Mouse (Mus musculus): ENCODE results near the gene Acsf3. TPM values are rescaled to one million over a fixed set of nuclear protein-coding genes. Genes with fewer than 3 reads are reported as not detected.

Gene Acsf3
- 19.9 and 22.3 TPM in 2 replicates for total RNA-seq (2014; rRNA removed)
- polyA plus RNA-seq (2015; fragmentation: Nextera tagmentation; extraction: Ambion mirVana), result 18.6 and 20.6 TPM in 2 replicates

- DNase-seq (ENCODE audit: low spot score), result peak; percentile 79
- WGBS, result 2% methylated on average over 50 of the region's 50 CpGs
- peak within 1 kb of the TSS; percentile 69 for H3K9ac ChIP-seq (replicated peaks; ENCODE audit: low read length)
- H3K27ac ChIP-seq, result peak within 1 kb of the TSS; percentile 33; the same call in 1 of the 2 replicates
- H3K4me2 ChIP-seq (ENCODE audit: low read depth, low read length), result peak within 1 kb of the TSS; percentile 93
- TF ChIP-seq CTCF (IDR thresholded peaks at IDR 0.05; ENCODE audit: low read depth), result no peak
- peaks cover 7% of the 10 kb centered on the region; the same call in 1 of the 2 replicates for H3K4me1 ChIP-seq (ENCODE audit: insufficient read depth, low read length)
- H3K9me3 ChIP-seq (ENCODE audit: low read length), result no peaks in the 10 kb centered on the region
- H3K4me3 ChIP-seq (ENCODE audit: low read length), result peak within 1 kb of the TSS; percentile 65
- H3K36me3 ChIP-seq (ENCODE audit: insufficient read depth, low read length), result peaks cover 7% of the 10 kb centered on the region
- H3K27me3 ChIP-seq (ENCODE audit: insufficient read depth, low read length), result no peaks in the 10 kb centered on the region
- peak; percentile 72 for ATAC-seq
Measured at GRCm38 (mm10) chr8:122775285-122776155, at the start of gene Acsf3. TSS of gene Acsf3 (plus strand) at chr8:122775486.

DNA sequence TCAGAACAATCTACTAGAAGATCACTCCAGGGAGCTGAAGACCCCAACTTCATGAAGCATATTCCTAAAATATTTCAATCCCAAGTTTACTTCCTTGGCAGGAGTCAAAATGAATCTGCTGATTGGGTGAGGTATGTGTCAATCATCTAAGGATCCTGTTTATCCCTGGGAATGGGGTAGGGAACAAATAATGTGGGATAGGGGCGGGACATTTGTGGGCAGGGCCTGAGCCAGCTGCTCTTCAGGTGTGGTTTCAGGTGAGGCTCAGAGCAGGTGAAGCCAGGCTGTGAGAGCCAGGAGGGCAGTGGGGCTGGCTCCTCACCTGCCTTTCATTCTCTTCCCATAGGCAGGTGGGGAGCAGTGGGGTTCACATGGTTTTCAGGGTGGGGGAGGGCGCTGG lies 48.5 kb upstream of the Acsf3 start:
- H3K4me1 ChIP-seq (ENCODE audit: insufficient read depth, low read length), result no peaks in the 10 kb centered on the region
- 51% methylated on average over 2 of the region's 2 CpGs for WGBS
- H3K4me2 ChIP-seq (ENCODE audit: low read depth, low read length), result no peak overlapping the region
- no peaks in the 10 kb centered on the region for H3K27me3 ChIP-seq (ENCODE audit: insufficient read depth, low read length)
- DNase-seq (ENCODE audit: low spot score) (no peak), ATAC-seq (no peak)
- H3K4me3 ChIP-seq (ENCODE audit: low read length), result no peak overlapping the region
- no peak for TF ChIP-seq CTCF (IDR thresholded peaks at IDR 0.05; ENCODE audit: low read depth)
- H3K36me3 ChIP-seq (ENCODE audit: insufficient read depth, low read length), result no peaks in the 10 kb centered on the region
- H3K9me3 ChIP-seq (ENCODE audit: low read length), result no peaks in the 10 kb centered on the region
- H3K9ac ChIP-seq (replicated peaks; ENCODE audit: low read length), result no peak overlapping the region
- H3K27ac ChIP-seq, result no peak overlapping the region

- Histone ChIP-seq H3K9me3 (ENCODE audit: low read length) (no peaks in the 10 kb centered on the region), H3K27me3 (ENCODE audit: insufficient read depth, low read length) (no peaks in the 10 kb centered on the region), H3K4me2 (ENCODE audit: low read depth, low read length) (no peak overlapping the region), H3K4me3 (ENCODE audit: low read length) (no peak overlapping the region), H3K9ac (replicated peaks; ENCODE audit: low read length) (no peak overlapping the region), H3K36me3 (ENCODE audit: insufficient read depth, low read length) (no peaks in the 10 kb centered on the region), H3K4me1 (ENCODE audit: insufficient read depth, low read length) (no peaks in the 10 kb centered on the region), H3K27ac (no peak overlapping the region)
- WGBS, result 59% methylated on average over 5 of the region's 5 CpGs
- TF ChIP-seq CTCF (IDR thresholded peaks at IDR 0.05; ENCODE audit: low read depth), result no peak
- ATAC-seq (no peak), DNase-seq (ENCODE audit: low spot score) (no peak)
Measured at GRCm38 (mm10) chr8:122727412-122727811, 47.9 kb upstream of the Acsf3 start.

GRCm38 (mm10) chr8:122728630-122729029 lies 46.7 kb upstream of the Acsf3 start:
- H3K27me3 ChIP-seq (ENCODE audit: insufficient read depth, low read length), result no peaks in the 10 kb centered on the region
- no peaks in the 10 kb centered on the region for H3K36me3 ChIP-seq (ENCODE audit: insufficient read depth, low read length)
- no peak overlapping the region for H3K27ac ChIP-seq
- DNase-seq (ENCODE audit: low spot score), result no peak
- no peak for ATAC-seq
- no peak overlapping the region for H3K4me3 ChIP-seq (ENCODE audit: low read length)
- H3K9me3 ChIP-seq (ENCODE audit: low read length), result no peaks in the 10 kb centered on the region
- H3K9ac ChIP-seq (replicated peaks; ENCODE audit: low read length), result 0 out of 2 replicates have a peak overlapping the region, but pooled peaks have one; percentile 30
- no peak for TF ChIP-seq CTCF (IDR thresholded peaks at IDR 0.05; ENCODE audit: low read depth)
- no peak overlapping the region for H3K4me2 ChIP-seq (ENCODE audit: low read depth, low read length)
- WGBS, result 8% methylated on average over 3 of the region's 3 CpGs
- H3K4me1 ChIP-seq (ENCODE audit: insufficient read depth, low read length), result no peaks in the 10 kb centered on the region

GRCm38 (mm10) chr8:122735110-122735509 lies 40.2 kb upstream of the Acsf3 start:
- no peaks in the 10 kb centered on the region for H3K36me3 ChIP-seq (ENCODE audit: insufficient read depth, low read length)
- no peak overlapping the region for H3K9ac ChIP-seq (replicated peaks; ENCODE audit: low read length)
- H3K4me1 ChIP-seq (ENCODE audit: insufficient read depth, low read length), result peaks cover 31% of the 10 kb centered on the region
- WGBS, result 45% methylated on average over 3 of the region's 3 CpGs
- H3K4me3 ChIP-seq (ENCODE audit: low read length), result no peak overlapping the region
- H3K27ac ChIP-seq, result peak overlapping the region; percentile 45; the same call in 1 of the 2 replicates
- no peak for ATAC-seq
- TF ChIP-seq CTCF (IDR thresholded peaks at IDR 0.05; ENCODE audit: low read depth), result no peak
- no peaks in the 10 kb centered on the region for H3K27me3 ChIP-seq (ENCODE audit: insufficient read depth, low read length)
- no peak overlapping the region for H3K4me2 ChIP-seq (ENCODE audit: low read depth, low read length)
- no peak for DNase-seq (ENCODE audit: low spot score)
- no peaks in the 10 kb centered on the region for H3K9me3 ChIP-seq (ENCODE audit: low read length)

DNA sequence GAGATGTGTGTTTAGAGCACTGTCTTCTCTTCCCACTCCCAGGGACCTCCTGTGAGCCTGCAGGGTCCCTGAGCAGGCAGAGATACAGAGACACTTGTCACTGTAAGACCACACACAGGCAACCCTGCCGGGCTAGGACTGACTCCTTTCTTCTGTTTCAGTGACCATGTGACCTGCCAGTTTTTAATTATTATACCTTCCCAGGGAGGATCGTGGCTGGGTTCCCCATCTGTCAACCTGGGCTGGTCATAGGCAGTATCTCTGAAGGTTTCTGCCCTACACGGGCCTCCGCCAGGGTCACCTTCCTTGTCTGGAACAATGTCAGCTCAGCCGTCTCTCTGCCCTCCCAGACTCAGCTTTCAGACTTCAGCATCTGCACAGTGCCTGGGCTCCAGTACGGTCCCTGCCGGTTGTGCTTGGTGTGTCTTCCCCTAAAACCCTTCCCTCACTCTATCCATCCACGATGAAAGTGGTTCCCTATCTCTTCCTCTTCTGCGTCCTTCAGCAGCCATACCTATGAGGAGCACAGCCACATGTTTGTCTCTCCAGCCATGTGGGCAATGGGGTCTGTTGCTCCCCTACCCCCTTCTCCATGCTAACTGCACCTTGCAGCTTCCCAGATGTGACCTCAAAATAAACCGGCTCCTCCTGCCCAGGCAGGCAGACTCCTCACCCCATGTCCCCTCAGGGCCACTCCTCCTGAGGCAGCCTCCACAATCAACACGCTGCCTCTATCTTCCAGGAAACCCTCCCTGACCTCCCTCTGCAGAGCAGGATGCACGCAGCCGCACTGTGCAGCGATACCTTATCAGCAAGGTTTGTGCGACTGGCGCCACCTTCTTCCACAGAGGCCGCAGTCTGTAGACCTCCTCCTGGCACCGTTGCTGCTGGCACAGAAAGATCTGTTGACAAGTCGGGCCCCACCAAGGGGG lies 39.5 kb upstream of the Acsf3 start:
- 43% methylated on average over 19 of the region's 19 CpGs for WGBS
- DNase-seq (ENCODE audit: low spot score), result peak; percentile 43
- Histone ChIP-seq H3K4me1 (ENCODE audit: insufficient read depth, low read length) (peaks cover 31% of the 10 kb centered on the region), H3K36me3 (ENCODE audit: insufficient read depth, low read length) (no peaks in the 10 kb centered on the region), H3K27me3 (ENCODE audit: insufficient read depth, low read length) (no peaks in the 10 kb centered on the region), H3K9me3 (ENCODE audit: low read length) (no peaks in the 10 kb centered on the region), H3K4me3 (ENCODE audit: low read length) (no peak overlapping the region), H3K9ac (replicated peaks; ENCODE audit: low read length) (no peak overlapping the region), H3K4me2 (ENCODE audit: low read depth, low read length) (no peak overlapping the region), H3K27ac (peak overlapping the region; percentile 45; the same call in 1 of the 2 replicates)
- ATAC-seq, result peak; percentile 18; the same call in 1 of the 2 replicates
- TF ChIP-seq CTCF (IDR thresholded peaks at IDR 0.05; ENCODE audit: low read depth), result no peak
